9 mouse cellular contexts compared by ENCODE assay signal in genomic region chr1:72593340-72593951, GRCm38 (mm10). TPM values are rescaled to one million over a fixed set of nuclear protein-coding genes. Genes with fewer than 3 reads are reported as not detected.
A peak's percentile ranks its signal among the peaks of the same experiment; 100 is the strongest.
DNase-seq lines count a peak whose midpoint lies in the region; ATAC-seq lines count a peak whose summit lies in the region.
"Had no signal": no experiment of that assay in that cellular context is flagged by ENCODE, and none has a peak within 500 bp of the region (broad histone marks: within the 10 kb centered on the region; RNA-seq: fewer than 3 reads in every experiment).

No protein-coding gene starts in this region.

- no peak overlapping the region for H3K4me2 ChIP-seq in hindbrain, embryonic 16.5 days (ENCODE audit: low read length)

- H3K4me1 ChIP-seq in hindbrain, embryonic 16.5 days (ENCODE audit: control insufficient read depth, insufficient read depth, low read depth, low read length) = no peaks in the 10 kb centered on the region

- intact Hi-C loops in left cerebral cortex, postnatal 14 days (cut with DNase I) = no loop called here

- peaks cover 21% of the 10 kb centered on the region for H3K36me3 ChIP-seq in hindbrain, embryonic 16.5 days (ENCODE audit: control insufficient read depth, insufficient read depth, low read length)

- H3K27ac ChIP-seq in hindbrain, embryonic 16.5 days (ENCODE audit: low read depth, low read length) = no peak overlapping the region
- H3K27ac ChIP-seq: macrophage had no signal

- H3K27me3 ChIP-seq in hindbrain, embryonic 16.5 days (replicated peaks; ENCODE audit: control insufficient read depth, insufficient read depth, low read length) = no peaks in the 10 kb centered on the region

- DNase-seq in NIH3T3 (ENCODE audit: low read depth) = peak; percentile 77
- DNase-seq in adrenal gland, postnatal 25 days = peak; percentile 66
- peak; percentile 54 to 73 for DNase-seq in frontal cortex, postnatal 10 days (ENCODE audit: low spot score in 2 of 2)
- DNase-seq in left cerebral cortex, postnatal 14 days (ENCODE audit: low spot score in 2 of 2) = peak; percentile 74 to 87
- peak; percentile 71 for DNase-seq in right cerebral cortex, postnatal 25 days
- DNase-seq in spleen, adult 18-20 months = no peak

- no peak overlapping the region for H3K9ac ChIP-seq in hindbrain, embryonic 16.5 days (ENCODE audit: low read depth, low read length)

- H3K4me3 ChIP-seq in hindbrain, embryonic 16.5 days (ENCODE audit: low read length) = no peak overlapping the region

- WGBS in hindbrain, embryonic 16.5 days = 59% methylated on average over 20 of the region's 20 CpGs

- peak; percentile 62 for ATAC-seq in hindbrain, embryonic 16.5 days
- ATAC-seq in activated CD4-positive, CD25-positive, alpha-beta regulatory T cell, adult 4 months = no peak

- no peaks in the 10 kb centered on the region for H3K9me3 ChIP-seq in hindbrain, embryonic 16.5 days (ENCODE audit: control insufficient read depth, low read length)

RNA-seq across cellular contexts. Expression of gene Smarcal1, which starts 10.4 kb away (rescaled TPM):
- 52.1 and 53.4 TPM in 2 replicates for total RNA-seq in adrenal gland, postnatal 25 days (2021)
- 26.2 and 27.8 TPM in 2 replicates for polyA plus RNA-seq in hindbrain, embryonic 16.5 days (2015; fragmentation: Nextera tagmentation; extraction: Ambion mirVana)
- 10 to 100 TPM; 51.9 to 54.1 TPM for total RNA-seq in left cerebral cortex, postnatal 14 days (2021)
- 10 to 100 TPM; 13.7 to 15.9 TPM for polyA plus RNA-seq in activated CD4-positive, CD25-positive, alpha-beta regulatory T cell, adult 4 months (2017; shearing (Covaris generic))

RNA-seq across cellular contexts. Expression of gene March4, which starts 56.7 kb away (rescaled TPM):
- total RNA-seq in adrenal gland, postnatal 25 days (2021) = 0.48 and 0.49 TPM in 2 replicates
- 9.4 and 10.3 TPM in 2 replicates for polyA plus RNA-seq in hindbrain, embryonic 16.5 days (2015; fragmentation: Nextera tagmentation; extraction: Ambion mirVana)
- total RNA-seq in left cerebral cortex, postnatal 14 days (2021) = 10 to 100 TPM; 38.4 to 40.4 TPM
- not detected for polyA plus RNA-seq in activated CD4-positive, CD25-positive, alpha-beta regulatory T cell, adult 4 months (2017; shearing (Covaris generic))
- polyA plus RNA-seq: macrophage had no signal

Comparison
In these comparisons a context has a peak if more than half of its experiments do, and no peak if none do; other contexts are left out.
1. DNase-seq: peak in NIH3T3 (single experiment), adrenal gland, postnatal 25 days (single experiment), frontal cortex, postnatal 10 days (2 of 2), left cerebral cortex, postnatal 14 days (2 of 2) and right cerebral cortex, postnatal 25 days (single experiment); none in spleen, adult 18-20 months (0 of 2).
2. RNA of gene March4, which starts 56.7 kb away (total RNA-seq): 38.4 to 40.4 TPM in left cerebral cortex, postnatal 14 days; 0.48 to 0.49 TPM in adrenal gland, postnatal 25 days; every median in the first group is over 10 times any median in the second.